Mouse (Mus musculus): ENCODE measurements around the gene Hrasls5. TPM values are rescaled to one million over a fixed set of nuclear protein-coding genes. Genes with fewer than 3 reads are reported as not detected.

The Hrasls5 gene
- total RNA-seq, 1 experiment from 2014 or later: not detected

Other genes with a start within 250 kb of the Hrasls5 start
- gene Spindoc, start 229.5 kb upstream of the Hrasls5 start, total RNA-seq (2017): 12.7 and 22.3 TPM in 2 replicates
- gene 2700081O15Rik, start 194.9 kb upstream of the Hrasls5 start, total RNA-seq (2017): 8.1 and 12.4 TPM in 2 replicates
- 73.0 and 76.2 TPM in 2 replicates for gene Rtn3, start 129.3 kb upstream of the Hrasls5 start, total RNA-seq (2017)
- gene Atl3, start 118.5 kb upstream of the Hrasls5 start, total RNA-seq (2017): 83.7 and 88.9 TPM in 2 replicates
- gene Pla2g16, start 55.1 kb upstream of the Hrasls5 start, total RNA-seq (2017): 41.7 and 50.5 TPM in 2 replicates
- not detected in 2 replicates for gene Lgals12, start 5.3 kb upstream of the Hrasls5 start, total RNA-seq (2017)
- gene Slc22a19, start 98.8 kb downstream of the Hrasls5 start, total RNA-seq (2017): not detected in 2 replicates
- not detected in 2 replicates for gene Slc22a26, start 190.1 kb downstream of the Hrasls5 start, total RNA-seq (2017)